Mouse (Mus musculus) kidney, adult 9 months (tissue): ENCODE measurements at regions not wholly inside any gene's neighbourhood (a gene's known extent, or its start where the extent isn't known, plus 50 kb on each side); places are given as distances from the start of the nearest gene placed in this dataset.

ENCODE experiments used
- DNase-seq: peaks from one replicate; pipeline ENCODE4 v3.0.0; 2022

GRCm38 (mm10) chr12:33717053-33717452, 211.2 kb upstream of the Ferd3l start:
- no peak for DNase-seq

DNA sequence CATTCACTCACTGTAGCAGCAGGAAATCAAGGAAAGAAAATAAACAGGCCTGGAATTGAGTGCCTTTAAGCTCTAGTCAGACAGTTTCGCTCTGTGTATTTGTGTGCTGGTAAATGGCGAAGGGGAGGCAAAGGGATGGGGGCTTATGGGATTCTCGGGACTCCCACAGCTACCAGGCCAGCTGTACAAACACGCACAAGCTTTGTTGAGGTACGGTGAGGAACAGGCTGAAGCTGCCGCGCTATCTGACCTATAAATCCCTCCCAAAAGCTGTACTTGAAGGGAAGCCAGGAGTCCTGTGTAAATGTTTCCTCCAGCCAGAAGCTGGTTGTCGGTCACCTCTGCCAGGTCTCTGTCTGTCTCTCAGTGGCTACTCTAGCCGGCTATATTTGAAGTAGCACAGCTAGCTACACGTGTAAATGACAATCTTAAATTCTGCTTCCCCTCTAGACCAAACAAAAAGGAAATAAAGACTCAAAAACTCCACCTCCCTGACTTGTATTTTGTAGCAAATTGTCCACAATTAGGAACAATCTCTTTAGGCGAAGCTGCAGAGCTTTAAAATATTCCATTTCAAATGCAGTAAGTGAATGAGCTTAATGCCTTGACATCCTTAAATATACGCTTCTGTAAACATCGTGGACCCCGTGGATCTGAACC, 210.5 kb upstream of the Ferd3l start:
- DNase-seq = no peak

DNA sequence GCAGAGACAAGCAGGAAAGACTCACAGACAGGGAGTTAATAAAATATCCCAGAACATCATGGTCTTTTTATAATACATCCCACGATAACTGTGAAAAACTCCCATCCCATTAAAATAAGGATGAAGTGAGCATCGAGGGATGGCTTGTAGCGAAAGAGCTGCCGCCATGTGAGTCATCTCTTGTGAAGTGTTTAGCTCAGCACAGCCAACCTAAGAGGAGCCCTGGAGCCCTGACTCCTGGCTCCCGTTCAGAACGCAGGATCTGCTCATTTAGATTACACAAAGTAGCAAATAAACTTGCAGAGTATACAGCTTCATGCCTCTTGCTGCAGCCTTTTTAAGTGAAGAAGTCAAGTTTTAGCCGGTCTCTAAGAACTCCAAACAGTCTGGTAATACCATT, 209.2 kb upstream of the Ferd3l start:
- no peak for DNase-seq

DNA sequence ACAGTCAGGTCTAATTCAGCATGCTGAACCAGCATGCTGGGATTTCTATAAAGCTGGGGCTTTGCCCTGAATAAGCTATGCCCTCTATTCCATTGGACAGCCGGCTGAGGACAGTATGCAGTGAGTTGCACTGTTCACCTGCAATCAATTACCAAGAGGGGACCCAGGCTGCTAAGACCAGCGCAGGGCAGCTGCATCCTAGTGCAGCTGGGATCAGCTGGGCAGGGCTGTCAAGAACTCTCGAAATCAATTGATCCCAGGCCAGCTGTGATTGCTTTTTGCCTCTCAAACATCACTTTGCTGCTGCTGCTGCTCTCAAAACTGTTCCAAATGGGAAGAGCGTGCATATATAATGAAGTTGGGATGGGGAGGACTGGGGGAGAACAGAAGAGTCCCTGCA, 196.3 kb upstream of the Ferd3l start:
- DNase-seq = no peak

DNA sequence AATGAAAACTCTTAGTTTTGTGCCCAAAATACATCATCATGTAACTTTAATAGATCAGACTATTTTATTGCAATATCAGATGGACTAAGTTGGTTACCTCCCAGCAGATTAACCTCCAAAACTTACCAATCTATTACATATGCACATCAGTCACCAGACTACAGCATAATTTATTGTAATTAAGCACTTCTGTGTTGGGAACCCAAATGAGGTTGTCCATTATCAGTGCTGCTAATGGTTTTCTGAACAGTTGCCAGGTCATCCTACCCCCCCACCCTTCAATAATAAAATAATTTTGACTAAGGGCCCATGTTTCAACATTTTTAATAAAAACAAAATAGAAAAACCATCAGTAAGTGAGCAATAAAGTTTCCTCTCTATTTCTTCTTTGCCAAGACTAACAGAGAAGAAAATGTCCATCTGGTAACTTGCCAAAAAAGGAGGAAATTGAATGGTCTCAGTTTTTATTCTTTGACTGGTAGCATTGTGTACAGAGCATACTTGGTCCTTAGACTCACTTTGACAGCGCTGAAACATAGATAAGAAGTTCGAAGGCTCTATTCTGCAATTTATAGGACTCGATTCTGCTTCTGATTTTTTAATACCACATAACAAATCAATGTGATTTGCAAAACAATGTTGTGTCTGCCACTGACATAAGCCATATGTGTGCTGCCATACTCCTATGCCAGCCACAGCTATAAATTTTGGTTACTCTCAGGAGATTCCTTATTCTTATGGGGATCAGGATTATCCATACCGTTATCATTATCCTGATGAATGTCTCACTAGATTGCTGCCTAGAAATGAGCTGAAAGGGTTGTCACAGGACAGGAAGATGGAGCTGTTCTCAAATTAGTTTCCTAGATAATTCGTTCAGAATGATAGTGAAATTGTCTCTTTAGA, 152.4 kb upstream of the Ferd3l start:
- DNase-seq = no peak

GRCm38 (mm10) chr12:33778477-33778876, 149.7 kb upstream of the Ferd3l start:
- DNase-seq = no peak

- DNase-seq = no peak
Observed at GRCm38 (mm10) chr12:33779898-33780297, 148.3 kb upstream of the Ferd3l start.

DNA sequence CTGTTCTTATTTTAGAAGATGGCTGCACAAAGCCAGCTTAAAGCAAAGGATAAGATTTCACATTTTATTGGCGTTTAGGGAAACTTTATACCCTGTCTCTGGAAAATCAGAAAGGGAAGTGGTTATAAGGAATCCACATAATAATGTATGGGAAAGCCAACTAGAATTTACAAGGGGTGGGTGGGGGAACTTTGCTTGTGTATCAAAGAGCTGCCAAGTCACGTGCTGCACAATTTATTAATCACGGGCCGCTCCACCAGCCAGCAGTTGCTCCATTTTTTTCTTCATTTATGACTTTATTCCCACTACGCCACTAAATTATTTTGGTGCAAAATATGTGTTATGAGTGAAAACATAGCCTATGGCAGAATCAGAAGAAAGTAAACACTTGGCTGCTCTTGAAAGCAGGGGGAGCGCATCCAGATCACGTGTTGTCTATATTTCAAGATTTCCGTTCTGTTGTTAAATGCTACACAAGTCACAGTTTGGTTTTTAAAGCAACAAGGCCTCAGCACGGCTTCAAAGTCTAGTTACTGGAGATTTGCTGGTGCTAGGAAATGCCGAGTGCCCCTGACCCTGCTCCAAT, 123.9 kb upstream of the Ferd3l start:
- DNase-seq = peak; percentile 1

DNA sequence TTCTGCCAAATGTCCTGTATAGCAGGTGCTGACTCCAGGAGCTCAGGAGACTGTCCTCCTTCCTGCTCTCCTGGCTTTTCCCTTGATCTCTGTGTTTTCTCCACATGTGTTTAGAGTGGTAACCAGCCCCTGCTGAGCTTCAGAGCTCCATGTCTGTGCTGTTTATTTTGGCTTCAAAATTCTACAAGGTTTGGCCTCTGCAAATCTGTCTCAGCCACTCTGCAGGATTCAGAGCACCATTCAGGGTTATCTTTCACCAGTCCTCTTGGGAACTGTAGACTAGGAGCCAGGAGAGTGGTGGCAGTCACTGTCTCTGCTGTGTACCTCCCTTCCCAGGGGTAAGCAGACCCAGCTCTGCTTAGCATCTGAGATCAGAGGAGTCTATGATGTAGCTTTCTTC, 102.7 kb upstream of the Ferd3l start:
- DNase-seq = no peak

- no peak for DNase-seq
Observed at GRCm38 (mm10) chr12:33849088-33849487, 79.1 kb upstream of the Ferd3l start.

DNA sequence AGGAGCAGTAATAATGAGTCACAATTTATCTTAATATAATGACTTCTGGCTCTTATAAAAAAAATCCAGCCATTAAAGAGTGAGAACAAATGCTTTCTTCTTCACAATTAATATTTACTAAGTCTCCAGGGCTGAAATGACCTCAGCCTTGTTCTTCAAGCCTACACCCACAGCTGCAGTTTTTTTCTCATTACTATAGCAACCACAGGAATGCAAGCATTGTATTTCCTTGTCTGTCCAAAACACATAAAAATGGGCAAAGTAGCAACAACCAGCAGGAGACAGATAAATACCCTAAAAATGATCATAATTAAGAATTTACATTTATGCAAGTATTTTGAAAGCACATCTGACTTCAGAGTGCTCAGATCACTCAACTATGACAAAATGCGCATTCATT, 76.5 kb upstream of the Ferd3l start:
- peak; percentile 3 for DNase-seq
